Mouse (Mus musculus) forebrain, embryonic 12.5 days (tissue): ENCODE results near the gene Fyn. TPM values are rescaled to one million over a fixed set of nuclear protein-coding genes. Genes with fewer than 3 reads are reported as not detected.

Source experiments
- polyA plus RNA-seq: library from polyadenylated mRNA; unstranded; fragments of >200 nt; fragmentation: Nextera tagmentation; extraction: Ambion mirVana; gene quantifications from 2 replicates; pipeline ENCODE4 v1.2.1, GENCODE M21; 2016

The Fyn gene
- polyA plus RNA-seq, 1 experiment from 2014 or later, result 63.4 TPM

Other genes starting within 250 kb of the Fyn start
- 18.7 and 20.4 TPM in 2 replicates for gene Fam229b, start 234.9 kb upstream of the Fyn start, polyA plus RNA-seq
- 19.2 and 19.7 TPM in 2 replicates for gene Tube1, start 234.9 kb upstream of the Fyn start, polyA plus RNA-seq
- gene Ccn6, start 205.1 kb upstream of the Fyn start, polyA plus RNA-seq, result 0.19 and 0.32 TPM in 2 replicates
- gene Traf3ip2, start 244.1 kb downstream of the Fyn start, polyA plus RNA-seq, result 4.7 and 6.0 TPM in 2 replicates